Mouse (Mus musculus) urinary bladder, adult 18-20 months (tissue): ENCODE measurements around the gene Gm45713.
"Not testable (repeated sequence)": the region's sequence is repeated elsewhere in the genome, so short reads cannot be mapped to it uniquely, and the experiment has no call there.

Experiments used
- DNase-seq, 2 experiments: peaks; one replicate each; pipeline ENCODE4 v3.0.0; 2022; ENCODE audit warnings: low spot score in 2 of 2, mixed read lengths in 2 of 2

Gm45713 gene

GRCm38 (mm10) chr7:45135993-45136567 is at the start of gene Gm45713, which contains the start of gene Flt3l:
Gene Gm45713 (minus strand): TSS chr7:45136231.
Gene Flt3l (minus strand): TSS chr7:45136432.
- DNase-seq, result peak; percentile 90 to 91

- no peak for DNase-seq
Measured at GRCm38 (mm10) chr7:45183672-45184071, 47.6 kb upstream of the Gm45713 start.

GRCm38 (mm10) chr7:45182606-45183005 is 46.6 kb upstream of the Gm45713 start:
- no peak for DNase-seq

GRCm38 (mm10) chr7:45182199-45182601 is 46.2 kb upstream of the Gm45713 start:
- DNase-seq, result peak; percentile 76 to 88

GRCm38 (mm10) chr7:45181540-45181939 is 45.5 kb upstream of the Gm45713 start:
- no peak for DNase-seq

- DNase-seq, result no peak
Measured at GRCm38 (mm10) chr7:45180896-45181477, 45.0 kb upstream of the Gm45713 start, which contains the start of gene Pth2. Gene Pth2 (plus strand): TSS chr7:45180995.

GRCm38 (mm10) chr7:45179469-45179868 is 43.4 kb upstream of the Gm45713 start, which contains the start of gene Gfy:
Gene Gfy (minus strand): TSS chr7:45179569.
- no peak for DNase-seq

GRCm38 (mm10) chr7:45178550-45178949 is 42.5 kb upstream of the Gm45713 start:
- DNase-seq, result no peak

GRCm38 (mm10) chr7:45176356-45176755 is 40.3 kb upstream of the Gm45713 start:
- no peak for DNase-seq

- no peak for DNase-seq
Measured at GRCm38 (mm10) chr7:45175929-45176328, 39.9 kb upstream of the Gm45713 start.

- DNase-seq, result no peak
Measured at GRCm38 (mm10) chr7:45175398-45175797, 39.4 kb upstream of the Gm45713 start.

- no peak for DNase-seq
Measured at GRCm38 (mm10) chr7:45174567-45175280, 38.7 kb upstream of the Gm45713 start.

- not testable (repeated sequence) for DNase-seq
Measured at GRCm38 (mm10) chr7:45173772-45174171, 37.7 kb upstream of the Gm45713 start.

GRCm38 (mm10) chr7:45172974-45173373 is 36.9 kb upstream of the Gm45713 start:
- no peak for DNase-seq

- DNase-seq, result no peak
Measured at GRCm38 (mm10) chr7:45169495-45169894, 33.5 kb upstream of the Gm45713 start.

- DNase-seq, result no peak
Measured at GRCm38 (mm10) chr7:45168656-45169055, 32.6 kb upstream of the Gm45713 start.

- no peak for DNase-seq
Measured at GRCm38 (mm10) chr7:45167761-45168445, 31.9 kb upstream of the Gm45713 start.

- DNase-seq, result no peak
Measured at GRCm38 (mm10) chr7:45166950-45167401, 30.9 kb upstream of the Gm45713 start.

- no peak for DNase-seq
Measured at GRCm38 (mm10) chr7:45165701-45166100, 29.7 kb upstream of the Gm45713 start.

- no peak for DNase-seq
Measured at GRCm38 (mm10) chr7:45164833-45165232, 28.8 kb upstream of the Gm45713 start.

- peak in 1 of 2 experiments; percentile 25 for DNase-seq
Measured at GRCm38 (mm10) chr7:45163735-45164490, 27.9 kb upstream of the Gm45713 start, which contains the start of gene Slc17a7. Gene Slc17a7 (plus strand): TSS chr7:45163949.
